Mouse (Mus musculus): ENCODE measurements around the gene Ndufaf5. TPM values are rescaled to one million over a fixed set of nuclear protein-coding genes. Genes with fewer than 3 reads are reported as not detected.

Ndufaf5 gene
- total RNA-seq, 2 experiments from 2014 or later = 24.9 to 27.2 TPM

Other genes starting within 250 kb of the Ndufaf5 start
- 1 to 10 TPM; 4.5 to 4.7 TPM for gene Tasp1, start 103.8 kb upstream of the Ndufaf5 start, total RNA-seq (2021)
- gene Gm17374, start 18.6 kb upstream of the Ndufaf5 start, total RNA-seq (2021) = not detected
- gene Esf1, start 85 bp upstream of the Ndufaf5 start, total RNA-seq (2021) = 10 to 100 TPM; 11.7 to 12.9 TPM
- under 1 TPM; 0.09 to 0.18 TPM for gene Sel1l2, start 219.1 kb downstream of the Ndufaf5 start, total RNA-seq (2021)
- 10 to 100 TPM; 12.2 to 15.3 TPM for gene Macrod2, start 224.7 kb downstream of the Ndufaf5 start, total RNA-seq (2021)